22 mouse cellular contexts compared by ENCODE assay signal in genomic region chr7:75325273-75325672, GRCm38 (mm10). TPM values are rescaled to one million over a fixed set of nuclear protein-coding genes. Genes with fewer than 3 reads are reported as not detected.
DNase-seq lines count a peak whose midpoint lies in the region; ATAC-seq and TF ChIP-seq lines count a peak whose summit lies in the region.
"Had no signal": no experiment of that assay in that cellular context is flagged by ENCODE, and none has a peak within 500 bp of the region (broad histone marks: within the 10 kb centered on the region; RNA-seq: fewer than 3 reads in every experiment).

No protein-coding gene starts in this region.

- no peak for TF ChIP-seq CTCF in CH12.LX (conservative IDR thresholded peaks at IDR 0.05 in 1 of 2, IDR thresholded peaks at IDR 0.05 in 1 of 2; ENCODE audit: low read depth in 2 of 2, low read length in 2 of 2)

- DNase-seq in CH12.LX (ENCODE audit: extremely low read depth), result peak; percentile 34
- peak; percentile 17 for DNase-seq in induced T-regulatory cell, adult 2 months (ENCODE audit: low read depth)
- DNase-seq in splenic B cell, adult 2 months (ENCODE audit: low read depth, low spot score), result peak; percentile 70
- DNase-seq in urinary bladder, postnatal 36 days (ENCODE audit: low spot score in 2 of 2), result no peak
- DNase-seq in layer of hippocampus, postnatal 36 days, result no peak
- DNase-seq in urinary bladder, postnatal 10 days (ENCODE audit: low spot score), result no peak
- DNase-seq: adrenal gland, adult 2 months; adrenal gland, adult 8-10 months; adrenal gland, postnatal 10 days; adrenal gland, postnatal 14 days; adrenal gland, postnatal 25 days; adrenal gland, postnatal 36 days; cerebellum, adult 11 months; cerebellum, adult 11-12 months; cerebellum, adult 18-20 months; cerebellum, adult 2 months had no signal

- TF ChIP-seq POLR2A in CH12.LX (IDR thresholded peaks at IDR 0.05; ENCODE audit: low read depth, low read length), result no peak

- peak; percentile 56; the same call in 1 of the 2 replicates for TF ChIP-seq EP300 in CH12.LX (IDR thresholded peaks at IDR 0.05; ENCODE audit: low read length)

- no peak overlapping the region for H3K27ac ChIP-seq in CH12.LX (ENCODE audit: insufficient read depth, low read depth)

- dilution Hi-C loops in CH12.LX (cut with MboI; ENCODE audit: extremely low pct_ligation_motif_present, extremely low pct_unique_long_range_greater_than_20kb, low sequenced_read_pairs), result no loop called here

- peak; percentile 53 for ATAC-seq in CD4-positive, CD25-positive, alpha-beta regulatory T cell, adult 4 months
- ATAC-seq in frontal cortex, adult (ENCODE audit: low TSS enrichment), result no peak
- ATAC-seq: activated CD4-positive, CD25-positive, alpha-beta regulatory T cell, adult 4 months; Patski had no signal

- H3K79me2 ChIP-seq in CH12.LX (replicated peaks; ENCODE audit: control insufficient read depth, extremely low read depth, insufficient read depth, poor library complexity, severe bottlenecking), result no peaks in the 10 kb centered on the region

- no peak for TF ChIP-seq RAD21 in CH12.LX (IDR thresholded peaks at IDR 0.05; ENCODE audit: low read depth, low read length)

- H3K36me3 ChIP-seq in CH12.LX (replicated peaks in 1 of 2; ENCODE audit: control insufficient read depth in 1 of 2, insufficient read depth in 1 of 2, low read length in 1 of 2), result no peaks in the 10 kb centered on the region
- H3K36me3 ChIP-seq in splenic B cell, adult 2 months (ENCODE audit: control insufficient read depth, insufficient read depth, low read length, poor library complexity, severe bottlenecking), result no peaks in the 10 kb centered on the region
- H3K36me3 ChIP-seq: G1E had no signal

- no peaks in the 10 kb centered on the region for H3K9me3 ChIP-seq in CH12.LX (replicated peaks; ENCODE audit: low read length)
- H3K9me3 ChIP-seq: G1E had no signal

- no peaks in the 10 kb centered on the region for H3K27me3 ChIP-seq in CH12.LX (replicated peaks)
- H3K27me3 ChIP-seq in splenic B cell, adult 2 months (ENCODE audit: control insufficient read depth, insufficient read depth, low read length, poor library complexity, severe bottlenecking), result no peaks in the 10 kb centered on the region
- H3K27me3 ChIP-seq: Patski had no signal

- no peak overlapping the region for H3K4me3 ChIP-seq in CH12.LX (replicated peaks in 1 of 3; ENCODE audit: low read depth in 2 of 3, low read length in 2 of 3, poor library complexity in 1 of 3)

- peaks cover 9 to 15% of the 10 kb centered on the region in 2 experiments for H3K4me1 ChIP-seq in CH12.LX (ENCODE audit: control insufficient read depth in 1 of 2, insufficient read depth in 2 of 2)

- in situ Hi-C loops in CH12.LX (cut with MboI; ENCODE audit: low pct_ligation_motif_present, low pct_unique_long_range_greater_than_20kb, low sequenced_read_pairs), result no loop called here

- H3K4me2 ChIP-seq in CH12.LX (ENCODE audit: insufficient read depth, low read depth, poor library complexity, severe bottlenecking), result no peak overlapping the region

- no peak overlapping the region for H3K9ac ChIP-seq in CH12.LX (ENCODE audit: insufficient read depth, low read depth)

TF ChIP-seq in CH12.LX, 34 proteins besides CTCF, POLR2A, EP300 and RAD21:
- TF ChIP-seq ETS1 (conservative IDR thresholded peaks at IDR 0.05; ENCODE audit: low read depth, low read length) (peak; percentile 21; the same call in 1 of the 2 replicates), NELFE (IDR thresholded peaks at IDR 0.05; ENCODE audit: low read depth, low read length) (no peak), TBP (conservative IDR thresholded peaks at IDR 0.05; ENCODE audit: low read depth, low read length) (no peak), MEF2A (IDR thresholded peaks at IDR 0.05; ENCODE audit: borderline replicate concordance, low read depth, low read length) (peak; percentile 71)

RNA-seq across cellular contexts. Expression of gene Sv2b, which starts 16.2 kb away (rescaled TPM):
- not detected for polyA plus RNA-seq in CD4-positive, CD25-positive, alpha-beta regulatory T cell, adult 4 months (2017; shearing (Covaris generic))
- total RNA-seq in CH12.LX (2012; rRNA removed) (not detected in 2 replicates), CH12.LX (2014; rRNA removed) (not detected in 2 replicates)
- polyA plus RNA-seq in CH12.LX (2012; ENCODE audit: insufficient read length, low read depth), result 0.04 TPM in 1 of 2 replicates, not detected in the other
- total RNA-seq in layer of hippocampus, postnatal 36 days (2021), result 100 to 1,000 TPM; 278 to 333 TPM
- total RNA-seq: MEL had no signal
- polyA plus RNA-seq: activated CD4-positive, CD25-positive, alpha-beta regulatory T cell, adult 4 months; G1E had no signal

Comparison
In these comparisons a context has a peak if more than half of its experiments do, and no peak if none do; other contexts are left out.
1. DNase-seq: peak in CH12.LX (single experiment), induced T-regulatory cell, adult 2 months (single experiment) and splenic B cell, adult 2 months (single experiment); none in urinary bladder, postnatal 36 days (0 of 2), layer of hippocampus, postnatal 36 days (0 of 2) and urinary bladder, postnatal 10 days (single experiment).
2. RNA of gene Sv2b, which starts 16.2 kb away (total RNA-seq): 278 to 333 TPM in layer of hippocampus, postnatal 36 days; not detected in CH12.LX; every median in the first group is over 100 times any median in the second.